Mouse (Mus musculus): ENCODE data around the gene Mepce. TPM values are rescaled to one million over a fixed set of nuclear protein-coding genes. Genes with fewer than 3 reads are reported as not detected.

Gene Mepce
- total and polyA plus RNA-seq, 3 experiments = 58.7 to 74.2 TPM; not detected in 1

- Histone ChIP-seq H3K9ac (ENCODE audit: control insufficient read depth, low read depth, low read length, poor library complexity, severe bottlenecking) (no peak overlapping the region), H3K36me3 (ENCODE audit: control insufficient read depth in 1 of 2, insufficient read depth in 2 of 2, low read length in 2 of 2) (no peaks in the 10 kb centered on the region), H3K4me1 (ENCODE audit: control insufficient read depth in 1 of 2, insufficient read depth in 2 of 2, low read length in 2 of 2) (peaks cover 0 to 6% of the 10 kb centered on the region in 2 experiments; a peak in 2 of 4 replicates), H3K79me2 (ENCODE audit: control insufficient read depth, insufficient read depth, low read length, poor library complexity) (no peaks in the 10 kb centered on the region), H3K4me3 (ENCODE audit: control insufficient read depth in 1 of 2, insufficient read depth in 1 of 2, low read depth in 2 of 2, low read length in 2 of 2) (no peak overlapping the region), H3K9me3 (replicated peaks; ENCODE audit: insufficient read depth, low read length) (no peaks in the 10 kb centered on the region), H3K27ac (ENCODE audit: control insufficient read depth, low read depth, low read length) (no peak overlapping the region), H3K27me3 (ENCODE audit: control insufficient read depth in 1 of 2, insufficient read depth in 2 of 2, low read length in 2 of 2) (no peaks in the 10 kb centered on the region)
- DNase-seq (ENCODE audit: low read depth, low spot score) = peak; percentile 9
- TF ChIP-seq KAT2A (conservative IDR thresholded peaks at IDR 0.05; ENCODE audit: low read depth, low read length) (no peak), SMC3 (IDR thresholded peaks at IDR 0.05; ENCODE audit: low read depth, low read length) (no peak)
These were observed 44.1 kb upstream of the Mepce start for GRCm38 (mm10) chr5:137831506-137831905.

- no peaks in the 10 kb centered on the region for H3K27me3 ChIP-seq (ENCODE audit: control insufficient read depth in 1 of 2, insufficient read depth in 2 of 2, low read length in 2 of 2)
- H3K9me3 ChIP-seq (replicated peaks; ENCODE audit: insufficient read depth, low read length) = no peaks in the 10 kb centered on the region
- TF ChIP-seq RAD21 (IDR thresholded peaks at IDR 0.05; ENCODE audit: low read depth, low read length) = no peak
- TF ChIP-seq MAX (IDR thresholded peaks at IDR 0.05; ENCODE audit: low read length) = no peak
- TF ChIP-seq GABPA (IDR thresholded peaks at IDR 0.05; ENCODE audit: low read depth, low read length) = no peak
- TF ChIP-seq JUND (IDR thresholded peaks at IDR 0.05; ENCODE audit: low read depth, low read length) = no peak
- no peak for TF ChIP-seq CTCF (IDR thresholded peaks at IDR 0.05 in 2 of 3, conservative IDR thresholded peaks at IDR 0.05 in 1 of 3; ENCODE audit: control insufficient read depth in 1 of 3, insufficient read depth in 1 of 3, low read depth in 2 of 3, low read length in 3 of 3, poor library complexity in 1 of 3, severe bottlenecking in 1 of 3)
- TF ChIP-seq POLR2A (IDR thresholded peaks at IDR 0.05; ENCODE audit: control insufficient read depth in 1 of 2, insufficient read depth in 1 of 2, low read depth in 1 of 2, low read length in 2 of 2, poor library complexity in 1 of 2) = no peak
- no peak for TF ChIP-seq POLR2AphosphoS5 (IDR thresholded peaks at IDR 0.05; ENCODE audit: borderline replicate concordance, low read depth, low read length)
- TF ChIP-seq ZC3H11A (IDR thresholded peaks at IDR 0.05; ENCODE audit: low read depth, low read length) = no peak
- TF ChIP-seq USF1 (IDR thresholded peaks at IDR 0.05; ENCODE audit: low read depth, low read length) = no peak
- no peak for TF ChIP-seq POLR2AphosphoS2 (IDR thresholded peaks at IDR 0.05; ENCODE audit: low read length)
- TF ChIP-seq RCOR1 (IDR thresholded peaks at IDR 0.05; ENCODE audit: low read depth, low read length) = no peak
- TF ChIP-seq ZKSCAN1 (IDR thresholded peaks at IDR 0.05; ENCODE audit: low read depth, low read length) = no peak
- no peak for TF ChIP-seq MXI1 (IDR thresholded peaks at IDR 0.05; ENCODE audit: low read depth, low read length)
- no peak for TF ChIP-seq TAL1 (IDR thresholded peaks at IDR 0.05; ENCODE audit: low read length)
- no peak for TF ChIP-seq CHD2 (IDR thresholded peaks at IDR 0.05; ENCODE audit: low read length)
- no peaks in the 10 kb centered on the region for H3K79me2 ChIP-seq (ENCODE audit: control insufficient read depth, insufficient read depth, low read length, poor library complexity)
- no peaks in the 10 kb centered on the region for H3K36me3 ChIP-seq (ENCODE audit: control insufficient read depth in 1 of 2, insufficient read depth in 2 of 2, low read length in 2 of 2)
- peak; percentile 12 for DNase-seq (ENCODE audit: low read depth, low spot score)
- H3K4me1 ChIP-seq (ENCODE audit: control insufficient read depth in 1 of 2, insufficient read depth in 2 of 2, low read length in 2 of 2) = peaks cover 0 to 4% of the 10 kb centered on the region in 2 experiments; a peak in 1 of 4 replicates
- H3K27ac ChIP-seq (ENCODE audit: control insufficient read depth, low read depth, low read length) = no peak overlapping the region
- H3K4me3 ChIP-seq (ENCODE audit: control insufficient read depth in 1 of 2, insufficient read depth in 1 of 2, low read depth in 2 of 2, low read length in 2 of 2) = no peak overlapping the region
- no peak overlapping the region for H3K9ac ChIP-seq (ENCODE audit: control insufficient read depth, low read depth, low read length, poor library complexity, severe bottlenecking)
These were observed 43.7 kb upstream of the Mepce start for GRCm38 (mm10) chr5:137831106-137831505.

GRCm38 (mm10) chr5:137830238-137830637, 42.8 kb upstream of the Mepce start:
- Histone ChIP-seq H3K4me1 (ENCODE audit: control insufficient read depth in 1 of 2, insufficient read depth in 2 of 2, low read length in 2 of 2) (no peaks in the 10 kb centered on the region), H3K79me2 (ENCODE audit: control insufficient read depth, insufficient read depth, low read length, poor library complexity) (no peaks in the 10 kb centered on the region), H3K4me3 (ENCODE audit: control insufficient read depth in 1 of 2, insufficient read depth in 1 of 2, low read depth in 2 of 2, low read length in 2 of 2) (no peak overlapping the region), H3K9ac (ENCODE audit: control insufficient read depth, low read depth, low read length, poor library complexity, severe bottlenecking) (no peak overlapping the region), H3K27me3 (ENCODE audit: control insufficient read depth in 1 of 2, insufficient read depth in 2 of 2, low read length in 2 of 2) (no peaks in the 10 kb centered on the region), H3K36me3 (ENCODE audit: control insufficient read depth in 1 of 2, insufficient read depth in 2 of 2, low read length in 2 of 2) (no peaks in the 10 kb centered on the region; a peak in 2 of 4 replicates), H3K27ac (ENCODE audit: control insufficient read depth, low read depth, low read length) (no peak overlapping the region), H3K9me3 (replicated peaks; ENCODE audit: insufficient read depth, low read length) (no peaks in the 10 kb centered on the region)
- no peak for DNase-seq (ENCODE audit: low read depth, low spot score)
- no peak for TF ChIP-seq ETS1 (IDR thresholded peaks at IDR 0.05; ENCODE audit: low read depth, low read length)
- TF ChIP-seq POLR2A (IDR thresholded peaks at IDR 0.05; ENCODE audit: control insufficient read depth in 1 of 2, insufficient read depth in 1 of 2, low read depth in 1 of 2, low read length in 2 of 2, poor library complexity in 1 of 2) = no peak
- no peak for TF ChIP-seq CHD1 (IDR thresholded peaks at IDR 0.05; ENCODE audit: low read depth, low read length)
- no peak for TF ChIP-seq TCF12 (IDR thresholded peaks at IDR 0.05; ENCODE audit: low read depth, low read length)
- no peak for TF ChIP-seq RCOR1 (IDR thresholded peaks at IDR 0.05; ENCODE audit: low read depth, low read length)
- TF ChIP-seq ZC3H11A (IDR thresholded peaks at IDR 0.05; ENCODE audit: low read depth, low read length) = no peak
- no peak for TF ChIP-seq SIN3A (IDR thresholded peaks at IDR 0.05; ENCODE audit: low read length)
- no peak for TF ChIP-seq ZKSCAN1 (IDR thresholded peaks at IDR 0.05; ENCODE audit: low read depth, low read length)
- no peak for TF ChIP-seq ZMIZ1 (IDR thresholded peaks at IDR 0.05; ENCODE audit: low read depth, low read length)
- TF ChIP-seq MAZ (IDR thresholded peaks at IDR 0.05; ENCODE audit: low read depth, low read length) = no peak
- TF ChIP-seq MYB (IDR thresholded peaks at IDR 0.05; ENCODE audit: low read depth, low read length) = no peak
- TF ChIP-seq RAD21 (IDR thresholded peaks at IDR 0.05; ENCODE audit: low read depth, low read length) = no peak
- no peak for TF ChIP-seq TAL1 (IDR thresholded peaks at IDR 0.05; ENCODE audit: low read length)
- no peak for TF ChIP-seq BHLHE40 (IDR thresholded peaks at IDR 0.05; ENCODE audit: borderline replicate concordance, low read depth, low read length)

All from MEL (cell line).